In genomic region chr7:13277833-13278232, GRCm38 (mm10) we compare ENCODE assay signal across 8 mouse cellular contexts. TPM values are rescaled to one million over a fixed set of nuclear protein-coding genes. Genes with fewer than 3 reads are reported as not detected.
DNase-seq lines count a peak whose midpoint lies in the region; ATAC-seq and TF ChIP-seq lines count a peak whose summit lies in the region.

No protein-coding gene starts in this region.

- WGBS in lung, embryonic 16.5 days: 17% methylated on average over 2 of the region's 2 CpGs
- 45% methylated on average over 2 of the region's 2 CpGs for WGBS in limb, embryonic 12.5 days
- 21% methylated on average over 2 of the region's 2 CpGs for WGBS in olfactory bulb, adult 2 months

- ATAC-seq in lung, embryonic 16.5 days (ENCODE audit: low read depth): no peak
- 0 out of 2 replicates have a peak, but pooled peaks have one; percentile 31 for ATAC-seq in erythroblast, adult 5-6 weeks (replicated peaks; ENCODE audit: low FRiP score, poor library complexity, severe bottlenecking)
- no peak for ATAC-seq in limb, embryonic 12.5 days (ENCODE audit: insufficient number of reproducible peaks, insufficient read depth, low FRiP score, low TSS enrichment, low read depth)

- H3K9ac ChIP-seq in lung, embryonic 16.5 days (ENCODE audit: low read length): peak overlapping the region; percentile 91
- peak overlapping the region; percentile 65 for H3K9ac ChIP-seq in limb, embryonic 12.5 days (replicated peaks)

- H3K36me3 ChIP-seq in lung, embryonic 16.5 days (ENCODE audit: control insufficient read depth, insufficient read depth, low read length): peaks cover 34% of the 10 kb centered on the region
- H3K36me3 ChIP-seq in limb, embryonic 12.5 days: peaks cover 71% of the 10 kb centered on the region

- H3K4me3 ChIP-seq in lung, embryonic 16.5 days (ENCODE audit: low read length): peak overlapping the region; percentile 85
- H3K4me3 ChIP-seq in limb, embryonic 12.5 days (replicated peaks): peak overlapping the region; percentile 60
- H3K4me3 ChIP-seq in olfactory bulb, adult 2 months (ENCODE audit: insufficient read depth, low read depth, low read length): peak overlapping the region; percentile 68

- peak overlapping the region; percentile 79 for H3K4me2 ChIP-seq in lung, embryonic 16.5 days (ENCODE audit: low read depth, low read length)
- H3K4me2 ChIP-seq in limb, embryonic 12.5 days: peak overlapping the region; percentile 60

- DNase-seq in lung, postnatal 36 days: no peak
- no peak for DNase-seq in gastrocnemius, postnatal 4 days (ENCODE audit: low spot score in 2 of 2)
- DNase-seq in embryo, embryonic 11 days: no peak
- DNase-seq in urinary bladder, postnatal 36 days (ENCODE audit: low spot score in 2 of 2): no peak

- TF ChIP-seq POLR2A in olfactory bulb, adult 2 months (IDR thresholded peaks at IDR 0.05; ENCODE audit: insufficient read depth, low read depth, low read length): no peak

- H3K27ac ChIP-seq in lung, embryonic 16.5 days (ENCODE audit: low read length): peak overlapping the region; percentile 83; the same call in 1 of the 2 replicates
- H3K27ac ChIP-seq in limb, embryonic 12.5 days: no peak overlapping the region
- no peak overlapping the region for H3K27ac ChIP-seq in olfactory bulb, adult 2 months (ENCODE audit: insufficient read depth, low read depth, low read length)

- TF ChIP-seq CTCF in olfactory bulb, adult 2 months (IDR thresholded peaks at IDR 0.05; ENCODE audit: insufficient read depth, low read depth, low read length): no peak

- H3K4me1 ChIP-seq in lung, embryonic 16.5 days (replicated peaks; ENCODE audit: control insufficient read depth, insufficient read depth, low read length): peaks cover 4% of the 10 kb centered on the region; the same call in 1 of the 2 replicates
- no peaks in the 10 kb centered on the region for H3K4me1 ChIP-seq in limb, embryonic 12.5 days (replicated peaks)
- H3K4me1 ChIP-seq in olfactory bulb, adult 2 months (ENCODE audit: control insufficient read depth, insufficient read depth, low read length): peaks cover 3% of the 10 kb centered on the region; the same call in 1 of the 2 replicates

- H3K27me3 ChIP-seq in lung, embryonic 16.5 days (ENCODE audit: control insufficient read depth, insufficient read depth, low read depth, low read length): no peaks in the 10 kb centered on the region
- H3K27me3 ChIP-seq in limb, embryonic 12.5 days: no peaks in the 10 kb centered on the region

- no peaks in the 10 kb centered on the region for H3K9me3 ChIP-seq in lung, embryonic 16.5 days (ENCODE audit: control insufficient read depth, low read length)
- peaks cover 8% of the 10 kb centered on the region; the same call in 1 of the 2 replicates for H3K9me3 ChIP-seq in limb, embryonic 12.5 days

RNA-seq across cellular contexts. Expression of gene Zswim9, which starts 0.7 kb away (rescaled TPM):
- 8.9 and 9.7 TPM in 2 replicates for polyA plus RNA-seq in lung, embryonic 16.5 days (2015; fragmentation: Nextera tagmentation; extraction: Ambion mirVana)
- 0.21 and 3.1 TPM in 2 replicates for total RNA-seq in erythroblast, adult 5-6 weeks (2015; ENCODE audit: low replicate concordance)
- total RNA-seq in erythroblast, adult 5-6 weeks (2017; ENCODE audit: low replicate concordance): 2.1 and 2.2 TPM in 2 replicates
- polyA plus RNA-seq in limb, embryonic 12.5 days (2016; fragmentation: Nextera tagmentation; extraction: Ambion mirVana): 12.6 and 15.0 TPM in 2 replicates
- not detected in 2 replicates for polyA plus RNA-seq in olfactory bulb, adult 2 months (2012; ENCODE audit: insufficient read depth, insufficient read length, low replicate concordance, missing spikeins)
- total RNA-seq in gastrocnemius, postnatal 4 days (2021): 10 to 100 TPM in 1 of 2 experiments, 1 to 10 TPM in 1; 9.4 to 10.0 TPM

RNA-seq across cellular contexts. Expression of gene Lig1, which starts 0.8 kb away (rescaled TPM):
- polyA plus RNA-seq in lung, embryonic 16.5 days (2015; fragmentation: Nextera tagmentation; extraction: Ambion mirVana): 101 and 105 TPM in 2 replicates
- total RNA-seq in erythroblast, adult 5-6 weeks (2015; ENCODE audit: low replicate concordance): 30.4 and 52.9 TPM in 2 replicates
- 62.7 and 99.9 TPM in 2 replicates for total RNA-seq in erythroblast, adult 5-6 weeks (2017; ENCODE audit: low replicate concordance)
- 134 and 137 TPM in 2 replicates for polyA plus RNA-seq in limb, embryonic 12.5 days (2016; fragmentation: Nextera tagmentation; extraction: Ambion mirVana)
- polyA plus RNA-seq in olfactory bulb, adult 2 months (2012; ENCODE audit: insufficient read depth, insufficient read length, low replicate concordance, missing spikeins): not detected in 2 replicates
- 10 to 100 TPM; 32.3 to 34.9 TPM for total RNA-seq in gastrocnemius, postnatal 4 days (2021)

RNA-seq across cellular contexts. Expression of gene Pla2g4c, which starts 46.6 kb away (rescaled TPM):
- 1.3 and 1.5 TPM in 2 replicates for polyA plus RNA-seq in lung, embryonic 16.5 days (2015; fragmentation: Nextera tagmentation; extraction: Ambion mirVana)
- 0.96 and 6.1 TPM in 2 replicates for total RNA-seq in erythroblast, adult 5-6 weeks (2015; ENCODE audit: low replicate concordance)
- total RNA-seq in erythroblast, adult 5-6 weeks (2017; ENCODE audit: low replicate concordance): 5.0 and 8.9 TPM in 2 replicates
- 1.2 and 1.5 TPM in 2 replicates for polyA plus RNA-seq in limb, embryonic 12.5 days (2016; fragmentation: Nextera tagmentation; extraction: Ambion mirVana)
- not detected in 2 replicates for polyA plus RNA-seq in olfactory bulb, adult 2 months (2012; ENCODE audit: insufficient read depth, insufficient read length, low replicate concordance, missing spikeins)
- under 1 TPM; 0.27 to 0.31 TPM for total RNA-seq in gastrocnemius, postnatal 4 days (2021)
